Mouse (Mus musculus) heart, postnatal 0 days (tissue): ENCODE measurements at regions not wholly inside any gene's neighbourhood (a gene's known extent, or its start where the extent isn't known, plus 50 kb on each side); places are given as distances from the start of the nearest gene placed in this dataset.

ENCODE experiments used
- ATAC-seq: fragments of 200-750 bp; cut with Nextera tagmentation; 2 replicates; pipeline ENCODE4 v1.8.0; 2017; ENCODE audit warnings: low read depth, moderate number of reproducible peaks, moderate library complexity; ENCODE audit not compliant: insufficient read depth
- DNase-seq: peaks from one replicate; pipeline ENCODE4 v3.0.0-alpha.2; 2016; ENCODE audit warnings: low spot score
- H3K27ac ChIP-seq: fragments of 300-500 bp; sonication (generic); 2 replicates; pipeline ENCODE4 v1.5.1; 2014; ENCODE audit warnings: low read depth, mild to moderate bottlenecking
- H3K27me3 ChIP-seq: fragments of 300-500 bp; sonication (generic); 2 replicates; pipeline ENCODE4 v1.6.1; 2014; ENCODE audit warnings: low read length, mixed read lengths; ENCODE audit not compliant: control insufficient read depth, insufficient read depth
- H3K36me3 ChIP-seq: fragments of 300-500 bp; sonication (generic); replicated peaks from 2 replicates; pipeline ENCODE4 v1.6.1; 2014; ENCODE audit warnings: low read length, mixed read lengths; ENCODE audit not compliant: control insufficient read depth, insufficient read depth
- H3K4me1 ChIP-seq: fragments of 300-500 bp; sonication (generic); 2 replicates; pipeline ENCODE4 v1.6.1; 2014; ENCODE audit warnings: antibody characterized with exemption; ENCODE audit not compliant: control insufficient read depth, insufficient read depth
- H3K4me2 ChIP-seq: fragments of 300-500 bp; sonication (generic); 2 replicates; pipeline ENCODE4 v1.6.1; 2014; ENCODE audit warnings: low read depth, mild to moderate bottlenecking, low read length, moderate library complexity
- H3K4me3 ChIP-seq: fragments of 300-500 bp; sonication (generic); 2 replicates; pipeline ENCODE4 v1.5.1; 2014; ENCODE audit warnings: low read depth, low read length
- H3K9ac ChIP-seq: fragments of 300-500 bp; sonication (generic); replicated peaks from 2 replicates; pipeline ENCODE4 v1.6.1; 2014; ENCODE audit warnings: low read depth, low read length, mixed read lengths
- H3K9me3 ChIP-seq: fragments of 300-500 bp; sonication (generic); replicated peaks from 2 replicates; pipeline ENCODE4 v1.6.1; 2016; ENCODE audit warnings: low read length; ENCODE audit not compliant: control insufficient read depth
- CTCF ChIP-seq: IDR thresholded peaks from 2 replicates; pipeline ENCODE4 v1.5.1; 2016; ENCODE audit warnings: antibody characterized with exemption, control low read depth, low read depth
- EP300 ChIP-seq: IDR thresholded peaks from 2 replicates; pipeline ENCODE4 v1.6.1; 2016; ENCODE audit warnings: antibody characterized with exemption, low read depth
- WGBS: fragments of 180-500 bp; shearing (Covaris S2); extraction: QIAGEN DNeasy Blood & Tissue Kit; methylation state at CpG from one replicate; pipeline ENCODE4 v1.1.7; 2014; 5-methylcytosine and 5-hydroxymethylcytosine counted together

GRCm38 (mm10) chr5:111881517-111881916 is 147.8 kb downstream of the Gm26897 start:
- H3K9ac ChIP-seq = no peak overlapping the region
- H3K36me3 ChIP-seq = no peaks in the 10 kb centered on the region
- DNase-seq (no peak), ATAC-seq (no peak)
- H3K9me3 ChIP-seq = no peaks in the 10 kb centered on the region
- no peak overlapping the region for H3K4me3 ChIP-seq
- no peak overlapping the region for H3K4me2 ChIP-seq
- 35% methylated on average over 5 of the region's 5 CpGs for WGBS
- no peak for TF ChIP-seq CTCF
- TF ChIP-seq EP300 = no peak
- H3K27ac ChIP-seq = no peak overlapping the region
- H3K4me1 ChIP-seq = no peaks in the 10 kb centered on the region
- peaks cover 11% of the 10 kb centered on the region for H3K27me3 ChIP-seq

- no peak overlapping the region for H3K4me3 ChIP-seq
- DNase-seq (no peak), ATAC-seq (no peak)
- no peak overlapping the region for H3K9ac ChIP-seq
- peaks cover 17% of the 10 kb centered on the region for H3K27me3 ChIP-seq
- no peaks in the 10 kb centered on the region for H3K9me3 ChIP-seq
- H3K36me3 ChIP-seq = no peaks in the 10 kb centered on the region
- no peak overlapping the region for H3K4me2 ChIP-seq
- H3K4me1 ChIP-seq = no peaks in the 10 kb centered on the region
- TF ChIP-seq CTCF (no peak), EP300 (no peak)
- WGBS = 46% methylated on average over 4 of the region's 4 CpGs
- H3K27ac ChIP-seq = no peak overlapping the region
These were observed 153.6 kb downstream of the Gm26897 start for GRCm38 (mm10) chr5:111887281-111887680.

- Histone ChIP-seq H3K4me2 (no peak overlapping the region), H3K36me3 (no peaks in the 10 kb centered on the region), H3K9ac (no peak overlapping the region), H3K4me3 (no peak overlapping the region), H3K4me1 (no peaks in the 10 kb centered on the region), H3K27ac (0 out of 2 replicates have a peak overlapping the region, but pooled peaks have one; percentile 18), H3K9me3 (no peaks in the 10 kb centered on the region), H3K27me3 (peaks cover 19% of the 10 kb centered on the region)
- ATAC-seq (peak; percentile 49), DNase-seq (peak; percentile 19)
- 35% methylated on average over 7 of the region's 7 CpGs for WGBS
- TF ChIP-seq EP300 = no peak; the same call in 1 of the 2 replicates
- no peak for TF ChIP-seq CTCF
These were observed 157.1 kb downstream of the Gm26897 start for GRCm38 (mm10) chr5:111890800-111891199.

- no peaks in the 10 kb centered on the region for H3K36me3 ChIP-seq
- 52% methylated on average over 8 of the region's 8 CpGs for WGBS
- H3K9ac ChIP-seq = no peak overlapping the region
- no peak; the same call in 1 of the 2 replicates for TF ChIP-seq EP300
- no peak for TF ChIP-seq CTCF
- no peak overlapping the region for H3K4me3 ChIP-seq
- H3K4me2 ChIP-seq = no peak overlapping the region
- no peaks in the 10 kb centered on the region for H3K9me3 ChIP-seq
- H3K27me3 ChIP-seq = peaks cover 15% of the 10 kb centered on the region; the same call in 1 of the 2 replicates
- no peaks in the 10 kb centered on the region for H3K4me1 ChIP-seq
- DNase-seq (no peak), ATAC-seq (no peak; the same call in 1 of the 2 replicates)
- 0 out of 2 replicates have a peak overlapping the region, but pooled peaks have one; percentile 18 for H3K27ac ChIP-seq
These were observed 157.6 kb downstream of the Gm26897 start for GRCm38 (mm10) chr5:111891261-111891693.

GRCm38 (mm10) chr5:111892956-111893355 is 159.2 kb downstream of the Gm26897 start:
- 64% methylated on average over 3 of the region's 3 CpGs for WGBS
- ATAC-seq = no peak
- no peaks in the 10 kb centered on the region for H3K4me1 ChIP-seq
- no peaks in the 10 kb centered on the region for H3K36me3 ChIP-seq
- H3K9ac ChIP-seq = no peak overlapping the region
- no peak for DNase-seq
- H3K27ac ChIP-seq = no peak overlapping the region
- no peaks in the 10 kb centered on the region for H3K9me3 ChIP-seq
- TF ChIP-seq CTCF (no peak), EP300 (no peak)
- H3K4me2 ChIP-seq = no peak overlapping the region
- H3K27me3 ChIP-seq = 0 out of 2 replicates have a peak, but pooled peaks cover 9% of the 10 kb centered on the region
- H3K4me3 ChIP-seq = no peak overlapping the region

- H3K27me3 ChIP-seq = 0 out of 2 replicates have a peak, but pooled peaks cover 9% of the 10 kb centered on the region
- H3K4me1 ChIP-seq = no peaks in the 10 kb centered on the region
- no peaks in the 10 kb centered on the region for H3K36me3 ChIP-seq
- H3K27ac ChIP-seq = 0 out of 2 replicates have a peak overlapping the region, but pooled peaks have one; percentile 11
- H3K9ac ChIP-seq = no peak overlapping the region
- no peak for TF ChIP-seq EP300
- no peak for TF ChIP-seq CTCF
- H3K9me3 ChIP-seq = no peaks in the 10 kb centered on the region
- DNase-seq (peak; percentile 57), ATAC-seq (peak; percentile 68)
- H3K4me2 ChIP-seq = peak overlapping the region; percentile 27; the same call in 1 of the 2 replicates
- H3K4me3 ChIP-seq = no peak overlapping the region
- 2% methylated on average over 11 of the region's 11 CpGs for WGBS
These were observed 160.2 kb downstream of the Gm26897 start for GRCm38 (mm10) chr5:111893905-111894311.
